Mouse (Mus musculus) cerebellum, adult 2 months (tissue): ENCODE results near the gene Hspb7.

Experiments
- CTCF ChIP-seq: fragments of 200-500 bp; IDR thresholded peaks from 2 replicates; pipeline ENCODE4 v1.5.1; 2011; ENCODE audit warnings: low read depth, mild to moderate bottlenecking, control low read depth, low read length, moderate library complexity, borderline replicate concordance; ENCODE audit not compliant: insufficient read depth
- POLR2A ChIP-seq: fragments of 200-500 bp; IDR thresholded peaks from 2 replicates; pipeline ENCODE4 v1.6.1; 2011; ENCODE audit warnings: low read length, control low read depth, borderline replicate concordance; ENCODE audit not compliant: insufficient read depth

DNA sequence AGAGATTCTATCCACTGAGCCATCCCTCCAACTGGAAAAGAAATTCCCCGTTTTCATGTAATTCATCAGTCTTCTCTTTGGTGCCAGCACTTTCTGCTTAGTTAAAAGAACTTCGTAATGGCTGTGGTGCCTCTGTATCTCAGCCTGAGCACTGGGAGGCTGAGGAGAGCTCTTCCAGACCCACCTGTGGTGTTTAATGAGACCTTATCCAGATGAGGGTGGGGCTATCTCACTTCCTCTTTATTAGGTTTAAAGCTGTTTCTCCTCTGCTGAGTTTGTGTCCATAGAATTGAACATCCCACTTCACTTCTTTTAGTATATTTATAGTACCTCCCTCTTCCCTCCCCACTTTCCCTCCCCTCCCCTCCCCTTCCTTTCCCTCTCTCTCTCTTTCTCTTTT is 30.7 kb downstream of the Hspb7 start:
- TF ChIP-seq CTCF (no peak), POLR2A (no peak)
